Mouse (Mus musculus): Measurements from ENCODE around the gene Gm7951.
"Not testable (repeated sequence)": the region's sequence is repeated elsewhere in the genome, so short reads cannot be mapped to it uniquely, and the experiment has no call there.

The Gm7951 gene

GRCm38 (mm10) chr14:42117269-42117668, at the start of gene Gm7951:
Gene Gm7951, minus strand, starts transcription at chr14:42117369.
- DNase-seq (ENCODE audit: low spot score in 2 of 2) = not testable (repeated sequence)

- DNase-seq (ENCODE audit: low spot score in 2 of 2) = not testable (repeated sequence)
Measured at GRCm38 (mm10) chr14:42162522-42162921, 45.4 kb upstream of the Gm7951 start, which contains the start of gene Gm17027. Gene Gm17027, minus strand, starts transcription at chr14:42162622.

- DNase-seq (ENCODE audit: low spot score in 2 of 2) = not testable (repeated sequence)
Measured at GRCm38 (mm10) chr14:42134571-42134970, 17.4 kb upstream of the Gm7951 start.

- not testable (repeated sequence) for DNase-seq (ENCODE audit: low spot score in 2 of 2)
Measured at GRCm38 (mm10) chr14:42133806-42134205, 16.6 kb upstream of the Gm7951 start.

Data from left cerebral cortex, adult 9 months (tissue).